Mouse (Mus musculus) megakaryocyte, adult 5-6 weeks (primary cell): ENCODE data around the gene Anxa6. TPM values are rescaled to one million over a fixed set of nuclear protein-coding genes. Genes with fewer than 3 reads are reported as not detected.
A peak's percentile ranks its signal among the peaks of the same experiment; 100 is the strongest.

ENCODE experiments used
- ATAC-seq: 2 replicates; pipeline ENCODE4 v1.8.0; 2016; ENCODE audit warnings: mild to moderate bottlenecking, inconsistent platforms; ENCODE audit not compliant: poor library complexity, severe bottlenecking
- total RNA-seq, 2 experiments: library from RNA; stranded (forward) in 1 of 2; stranded (reverse) in 1 of 2; fragments of 153-499, 151-499 nt in 1 of 2; fragments of 221-1000, 200-1000 nt in 1 of 2; gene quantifications; 2 replicates each; pipeline versions ENCODE4 v1.2.3 to v1.2.4; 2015 to 2017

Anxa6 gene
- total RNA-seq, 2 experiments from 2014 or later, result 112 to 245 TPM

GRCm38 (mm10) chr11:54998708-54999107 lies 34.5 kb downstream of the Anxa6 start:
- ATAC-seq, result no peak

DNA sequence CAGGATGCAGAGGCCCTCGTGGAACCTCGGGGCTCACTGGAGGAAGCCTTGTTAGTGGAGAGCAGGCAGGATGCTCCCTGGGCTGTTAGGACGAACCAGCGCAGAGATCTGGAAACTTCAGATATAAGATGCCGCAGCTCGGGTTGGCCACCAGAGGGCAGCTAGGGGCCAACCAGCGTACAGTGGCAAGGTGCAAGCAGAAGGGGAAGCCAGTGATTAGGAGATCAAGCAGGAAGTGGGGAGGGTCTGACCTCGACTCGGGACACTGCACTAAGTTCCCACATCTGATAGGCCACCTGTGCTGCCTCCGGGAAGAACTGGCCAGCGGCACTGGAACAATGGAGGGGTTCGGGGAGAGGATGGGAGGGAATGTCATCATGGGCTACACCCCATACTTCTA lies 35.0 kb downstream of the Anxa6 start:
- peak; percentile 99 for ATAC-seq

GRCm38 (mm10) chr11:54996176-54996575 lies 37.1 kb downstream of the Anxa6 start:
- ATAC-seq, result no peak

DNA sequence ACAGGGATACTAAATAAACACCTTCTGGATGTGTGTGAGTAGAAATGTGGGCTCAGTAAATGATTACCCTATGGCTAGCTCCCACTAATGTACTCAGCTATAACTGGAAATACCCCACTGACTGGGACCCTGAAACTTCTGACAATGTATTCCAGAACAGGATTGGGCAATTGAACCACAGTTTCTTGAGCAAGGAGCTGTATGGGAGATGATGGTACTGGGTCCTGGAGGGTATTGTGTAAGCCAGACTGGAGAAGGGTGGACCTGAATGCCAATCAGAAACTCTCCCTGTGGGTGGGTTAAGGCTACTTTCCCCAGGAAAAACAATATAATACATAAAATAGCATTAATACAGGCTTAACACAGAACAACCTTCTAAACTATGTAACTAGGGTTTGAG lies 43.3 kb downstream of the Anxa6 start:
- ATAC-seq, result peak; percentile 35; the same call in 1 of the 2 replicates

- ATAC-seq, result peak; percentile 66; the same call in 1 of the 2 replicates
These were observed 44.4 kb downstream of the Anxa6 start for GRCm38 (mm10) chr11:54988754-54989349.

GRCm38 (mm10) chr11:54987974-54988373 lies 45.3 kb downstream of the Anxa6 start:
- peak; percentile 46 for ATAC-seq

DNA sequence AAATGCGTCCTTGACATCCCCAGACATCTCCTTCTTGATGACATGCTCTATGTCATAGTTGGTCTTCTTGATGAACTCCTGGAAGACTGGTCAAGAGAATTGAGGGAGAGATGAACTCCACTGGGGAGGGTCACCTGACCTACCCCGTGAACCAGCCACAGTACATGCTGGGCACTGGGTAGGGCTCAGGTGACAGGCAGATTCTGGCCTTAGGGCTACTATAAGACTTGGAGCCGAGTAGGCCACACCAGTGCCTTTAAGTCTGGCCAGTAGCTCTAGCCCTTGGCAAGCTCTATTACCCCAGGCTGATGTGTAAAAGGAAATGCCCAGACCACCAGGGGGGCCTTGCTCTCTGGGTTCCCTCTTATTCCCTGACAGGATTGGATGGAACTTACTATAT lies 48.2 kb downstream of the Anxa6 start:
- no peak for ATAC-seq

DNA sequence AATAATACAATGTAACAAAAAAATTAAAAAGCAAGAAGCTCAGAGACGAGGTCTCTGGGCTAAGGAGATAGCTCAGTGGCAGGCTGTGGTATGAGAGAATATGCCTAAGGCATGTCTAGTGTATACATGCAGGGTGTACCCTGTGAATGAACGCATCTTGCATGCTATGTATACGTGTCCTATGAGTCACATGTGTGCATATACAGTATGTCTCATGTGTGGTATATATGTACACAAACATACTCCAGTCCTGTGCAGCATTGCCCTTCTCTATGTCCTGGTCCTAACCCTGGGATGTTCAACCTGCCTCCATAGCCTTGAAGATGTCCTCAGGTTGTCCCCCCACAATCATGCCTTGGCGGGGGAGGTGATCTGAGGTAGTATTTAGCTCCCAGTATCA lies 48.7 kb downstream of the Anxa6 start:
- ATAC-seq, result no peak

- peak; percentile 63 for ATAC-seq
These were observed 49.2 kb downstream of the Anxa6 start for GRCm38 (mm10) chr11:54984085-54984484.

- no peak for ATAC-seq
These were observed 50.7 kb downstream of the Anxa6 start for GRCm38 (mm10) chr11:54982520-54982919.

DNA sequence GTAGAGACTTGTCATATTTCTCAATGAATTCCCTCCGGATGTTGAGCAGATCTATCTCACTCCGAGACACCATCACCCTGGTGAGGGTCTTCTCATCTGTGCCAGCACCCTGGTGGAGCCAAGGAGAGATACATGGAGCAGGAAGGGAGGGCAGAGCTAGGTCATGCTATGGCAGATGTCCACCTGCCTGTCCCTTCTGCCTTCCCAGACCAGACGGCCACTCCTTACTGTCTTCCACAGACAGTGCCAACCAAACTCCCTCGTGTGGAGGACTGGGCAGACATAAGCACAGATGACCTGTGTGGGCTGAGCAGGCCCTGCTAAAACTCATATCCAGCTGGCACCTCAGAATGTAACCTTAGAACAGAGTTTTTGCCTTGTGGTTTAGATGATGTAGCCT lies 51.6 kb downstream of the Anxa6 start:
- ATAC-seq, result no peak

DNA sequence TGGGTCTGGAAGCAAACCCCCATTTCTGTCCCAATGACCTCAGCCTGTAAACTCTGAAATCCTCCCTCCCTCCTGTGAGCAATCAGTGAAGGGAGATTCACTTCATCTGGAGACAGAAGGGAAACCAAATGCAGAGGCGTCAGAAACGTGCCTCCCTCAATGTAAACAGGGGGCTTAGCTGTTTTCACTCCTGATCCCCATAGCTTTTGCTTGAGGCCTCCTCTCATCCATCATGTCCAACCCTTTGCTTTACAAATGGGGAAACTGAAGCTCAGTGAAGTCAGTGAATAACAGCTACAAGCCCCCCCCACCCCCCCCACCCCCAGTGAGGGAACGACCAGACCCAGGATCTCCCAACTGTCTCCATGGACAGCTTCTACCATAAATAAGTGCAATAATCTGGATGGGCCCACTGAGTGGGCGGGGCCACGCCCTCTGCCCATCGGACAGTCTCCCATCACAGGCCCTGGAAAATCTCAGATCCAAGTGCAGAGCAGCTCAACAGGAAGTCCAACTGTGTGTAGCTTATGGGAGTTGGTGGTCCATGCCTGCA lies 55.8 kb downstream of the Anxa6 start:
- no peak for ATAC-seq

GRCm38 (mm10) chr11:54976351-54976750 lies 56.9 kb downstream of the Anxa6 start:
- no peak for ATAC-seq

GRCm38 (mm10) chr11:54975756-54976155 lies 57.5 kb downstream of the Anxa6 start:
- ATAC-seq, result 0 out of 2 replicates have a peak, but pooled peaks have one; percentile 17

GRCm38 (mm10) chr11:54975340-54975739 lies 57.9 kb downstream of the Anxa6 start:
- no peak for ATAC-seq

DNA sequence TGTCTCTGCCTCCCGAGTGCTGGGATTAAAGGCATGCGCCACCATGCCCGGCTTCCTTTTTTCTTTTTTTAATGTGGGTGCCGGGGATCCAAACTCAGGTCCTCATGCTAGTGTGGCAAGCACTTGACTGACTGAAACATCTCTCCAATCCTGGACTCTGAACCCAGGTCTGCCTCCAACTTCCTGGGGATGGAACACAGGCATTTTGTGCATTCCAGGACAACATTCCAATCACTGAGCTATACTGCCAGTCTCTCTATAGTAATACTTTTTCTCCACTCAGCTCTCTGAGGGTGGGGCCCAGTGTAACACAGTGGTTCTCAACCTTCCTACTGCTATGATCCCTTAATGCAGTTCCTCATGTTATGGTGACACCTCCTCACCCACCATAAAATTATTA lies 58.6 kb downstream of the Anxa6 start:
- ATAC-seq, result no peak

DNA sequence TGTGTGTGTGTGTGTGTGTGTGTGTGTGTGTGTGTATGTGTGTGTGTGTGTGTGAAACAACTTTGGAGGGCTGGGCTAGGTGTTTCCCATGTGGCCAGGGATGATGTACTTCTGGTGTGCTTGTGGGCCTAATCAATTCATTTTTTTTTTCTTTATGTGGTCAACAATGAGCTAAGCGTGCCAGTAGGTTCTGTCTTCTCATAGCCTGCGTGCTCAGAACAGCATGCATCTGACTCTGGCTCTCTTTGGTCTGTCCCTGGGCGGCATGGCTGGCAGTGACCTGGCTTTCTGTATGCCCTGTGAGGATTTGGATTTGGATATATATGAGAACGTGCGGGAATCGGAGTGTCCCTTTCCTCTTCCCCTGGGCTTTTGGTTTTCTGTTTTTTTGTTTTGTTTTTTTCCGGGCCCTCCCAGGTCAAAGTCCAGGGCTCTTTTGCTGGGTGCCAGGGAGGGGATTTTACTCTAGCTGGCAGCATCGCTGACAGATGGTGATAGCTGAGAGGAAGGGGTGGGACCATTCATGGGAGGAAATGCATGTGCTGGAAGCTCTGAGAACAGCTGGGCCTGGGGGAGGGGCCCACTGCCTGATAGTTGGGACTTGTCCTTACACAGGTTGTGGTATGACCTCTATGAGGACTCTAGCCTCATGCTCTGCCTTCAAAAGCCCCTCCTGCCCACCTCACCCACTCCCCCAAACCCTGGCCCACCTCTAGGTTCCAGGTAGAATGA lies 59.6 kb downstream of the Anxa6 start:
- ATAC-seq, result peak; percentile 52

DNA sequence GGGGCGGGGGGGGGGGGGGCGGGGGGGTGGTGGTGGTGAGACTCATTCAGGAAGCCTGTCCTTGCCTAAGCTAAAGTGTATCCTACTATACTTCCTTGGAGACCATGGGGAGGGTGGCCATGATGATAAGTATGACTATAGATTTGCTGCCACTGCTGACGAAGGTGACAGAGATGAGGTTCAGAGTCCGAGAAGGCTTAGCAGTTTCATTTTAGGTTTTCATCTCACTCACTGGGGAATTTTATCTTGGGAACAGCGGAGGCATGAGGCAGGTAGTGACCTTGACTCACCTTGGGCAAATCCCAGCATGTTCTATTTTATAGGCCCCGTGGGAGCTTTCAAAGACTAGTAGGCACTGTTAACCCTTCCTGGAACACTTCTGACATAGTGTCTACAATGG lies 60.5 kb downstream of the Anxa6 start:
- no peak for ATAC-seq

DNA sequence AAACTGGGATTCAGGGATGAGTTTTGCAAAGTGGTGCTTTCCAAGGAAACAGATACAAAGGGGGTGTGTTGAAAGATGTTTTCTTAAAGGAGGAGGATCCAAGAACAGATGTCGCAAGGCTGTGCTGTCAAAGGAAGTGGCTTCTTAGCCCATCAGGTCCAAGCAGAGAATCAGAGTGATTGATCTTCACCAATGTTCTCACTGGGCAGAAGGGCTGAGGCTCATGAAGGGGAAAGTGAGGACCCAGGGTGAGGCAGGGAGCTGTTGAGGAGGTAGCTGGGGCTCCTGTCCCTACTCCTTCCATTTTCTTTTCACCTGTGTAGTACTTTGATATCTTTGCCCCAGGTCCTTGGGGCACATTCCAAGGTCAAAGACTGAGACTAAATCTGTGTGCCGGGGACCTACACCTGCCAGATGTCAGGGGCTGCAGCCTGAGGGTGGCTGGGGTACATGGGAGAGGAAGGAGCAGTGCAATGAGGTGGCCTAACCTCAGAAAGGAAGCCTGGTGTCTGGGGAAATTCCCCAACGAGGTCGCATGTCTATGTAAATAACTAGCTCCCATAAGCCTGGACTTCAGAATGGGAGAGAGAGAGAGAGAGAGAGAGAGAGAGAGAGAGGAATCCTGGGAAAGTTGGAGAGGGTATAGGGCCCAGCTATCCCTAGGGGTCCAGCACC lies 61.1 kb downstream of the Anxa6 start:
- ATAC-seq, result peak; percentile 70

DNA sequence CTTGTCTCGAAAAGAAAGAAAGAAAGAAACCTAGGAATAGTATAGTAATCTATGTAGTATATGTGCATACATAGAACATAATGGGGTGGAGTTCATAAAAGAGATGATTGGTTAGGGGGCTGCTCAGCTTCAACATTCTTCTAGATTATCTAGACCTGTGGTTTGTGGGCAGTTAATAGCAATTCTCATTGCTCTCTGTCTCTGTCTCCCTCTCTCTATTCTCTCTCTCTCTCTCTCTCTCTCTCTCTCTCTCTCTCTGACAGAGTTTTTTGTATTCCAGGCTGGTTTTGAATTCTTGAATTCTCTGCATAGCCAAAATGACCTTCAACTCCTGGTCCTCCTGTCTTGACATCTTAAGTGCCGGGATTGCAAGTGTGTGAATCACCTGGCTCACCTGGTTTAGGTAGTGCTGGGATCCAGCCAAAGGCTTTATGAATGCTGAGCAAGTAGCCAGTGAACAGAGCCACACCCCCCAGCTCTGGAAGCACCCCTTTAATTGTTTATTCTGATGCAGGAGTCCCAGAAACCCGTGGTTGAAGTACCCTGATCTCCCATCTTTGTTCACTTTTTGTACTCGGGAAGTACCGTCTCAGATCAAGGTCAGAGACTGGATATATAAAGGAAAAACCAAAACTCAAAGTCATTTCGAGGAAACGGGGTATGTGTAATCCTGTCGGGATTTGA lies 61.7 kb downstream of the Anxa6 start:
- ATAC-seq, result no peak

DNA sequence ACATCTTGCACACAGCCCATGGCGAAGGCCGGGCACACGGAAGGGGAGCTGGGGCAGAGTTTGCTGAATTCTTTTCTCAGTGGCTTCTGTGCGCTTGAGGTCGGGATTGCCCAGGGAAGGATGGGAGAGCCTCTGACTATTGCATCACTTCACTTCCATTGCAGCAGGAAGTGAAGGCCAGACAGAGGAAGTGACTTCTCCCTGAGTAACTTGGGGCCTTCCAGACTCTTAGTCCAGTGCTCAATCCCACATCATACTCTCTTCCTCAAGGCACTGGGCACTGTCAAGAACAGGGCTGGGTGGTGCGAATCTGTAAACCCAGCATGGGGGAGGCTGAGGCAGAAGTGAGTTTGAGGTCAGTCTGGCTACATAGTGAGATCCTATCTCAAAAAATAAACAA lies 68.0 kb downstream of the Anxa6 start:
- ATAC-seq, result peak; percentile 75
